Mouse (Mus musculus) hindbrain, embryonic 16.5 days (tissue): ENCODE results near the gene A630001G21Rik. TPM values are rescaled to one million over a fixed set of nuclear protein-coding genes. Genes with fewer than 3 reads are reported as not detected.

ENCODE experiments used
- ATAC-seq: fragments of 200-750 bp; cut with Nextera tagmentation; 2 replicates; pipeline ENCODE4 v1.8.0; 2017; ENCODE audit warnings: moderate TSS enrichment, moderate library complexity
- H3K27ac ChIP-seq: fragments of 300-500 bp; sonication (generic); 2 replicates; pipeline ENCODE4 v1.5.1; 2014; ENCODE audit warnings: low read depth, mild to moderate bottlenecking, control low read depth, low read length, moderate library complexity
- H3K27me3 ChIP-seq: fragments of 300-500 bp; sonication (generic); replicated peaks from 2 replicates; pipeline ENCODE4 v1.6.1; 2014; ENCODE audit warnings: low read length; ENCODE audit not compliant: control insufficient read depth, insufficient read depth
- H3K36me3 ChIP-seq: fragments of 300-500 bp; sonication (generic); 2 replicates; pipeline ENCODE4 v1.6.1; 2014; ENCODE audit warnings: mild to moderate bottlenecking, low read length, moderate library complexity, mixed read lengths; ENCODE audit not compliant: control insufficient read depth, insufficient read depth
- H3K4me1 ChIP-seq: fragments of 300-500 bp; sonication (generic); 2 replicates; pipeline ENCODE4 v1.6.1; 2014; ENCODE audit warnings: low read depth, low read length; ENCODE audit not compliant: control insufficient read depth, insufficient read depth
- H3K4me2 ChIP-seq: fragments of 300-500 bp; sonication (generic); 2 replicates; pipeline ENCODE4 v1.6.1; 2014; ENCODE audit warnings: mild to moderate bottlenecking, low read length, control low read depth, moderate library complexity
- H3K4me3 ChIP-seq: fragments of 300-500 bp; sonication (generic); 2 replicates; pipeline ENCODE4 v1.5.1; 2014; ENCODE audit warnings: mild to moderate bottlenecking, low read length, control low read depth, moderate library complexity
- H3K9ac ChIP-seq: fragments of 300-500 bp; sonication (generic); 2 replicates; pipeline ENCODE4 v1.6.1; 2014; ENCODE audit warnings: low read depth, mild to moderate bottlenecking, control low read depth, low read length, moderate library complexity
- H3K9me3 ChIP-seq: fragments of 300-500 bp; sonication (generic); 2 replicates; pipeline ENCODE4 v1.6.1; 2014; ENCODE audit warnings: mild to moderate bottlenecking, low read length, moderate library complexity; ENCODE audit not compliant: control insufficient read depth
- WGBS: fragments of 180-500 bp; shearing (Covaris S2); extraction: QIAGEN DNeasy Blood & Tissue Kit; methylation state at CpG from one replicate; pipeline ENCODE4 v1.1.7; 2014; 5-methylcytosine and 5-hydroxymethylcytosine counted together
- polyA plus RNA-seq: library from polyadenylated mRNA; unstranded; fragments of >200 nt; fragmentation: Nextera tagmentation; extraction: Ambion mirVana; gene quantifications from 2 replicates; pipeline ENCODE4 v1.2.1, GENCODE M21; 2015

The A630001G21Rik gene
- polyA plus RNA-seq, 1 experiment from 2014 or later, result 0.29 TPM

DNA sequence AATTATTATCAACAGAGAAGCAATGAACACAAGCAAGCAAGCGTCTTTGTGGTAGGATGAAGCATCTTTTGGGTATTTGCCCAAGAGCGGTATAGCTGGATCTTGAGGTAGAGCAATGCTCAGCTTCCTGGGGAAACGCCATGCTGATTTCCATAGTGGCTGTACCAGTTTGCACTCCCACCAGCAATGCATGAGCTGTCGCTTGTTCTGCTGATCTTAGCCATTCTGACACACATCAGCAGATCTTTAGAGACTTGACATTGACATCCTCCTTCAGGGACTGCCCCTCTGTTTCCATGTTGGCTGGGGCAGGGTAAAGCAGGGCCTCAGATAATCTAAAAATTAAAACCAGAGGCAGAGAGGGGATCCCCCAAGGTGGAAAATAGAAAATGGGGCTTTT is 16.8 kb downstream of the A630001G21Rik start:
- 90% methylated on average over 4 of the region's 4 CpGs for WGBS

GRCm38 (mm10) chr1:85758969-85759293 is 19.5 kb downstream of the A630001G21Rik start:
- Histone ChIP-seq H3K27me3 (no peaks in the 10 kb centered on the region), H3K4me3 (no peak overlapping the region), H3K9ac (no peak overlapping the region), H3K9me3 (no peaks in the 10 kb centered on the region), H3K4me2 (no peak overlapping the region), H3K4me1 (no peaks in the 10 kb centered on the region), H3K27ac (no peak overlapping the region), H3K36me3 (no peaks in the 10 kb centered on the region)
- WGBS, result 6% methylated on average over 1 of the region's 1 CpGs
- no peak for ATAC-seq

More for the DNA sequence above, 16.8 kb downstream of the A630001G21Rik start:
- H3K4me3 ChIP-seq, result no peak overlapping the region
- H3K27me3 ChIP-seq, result no peaks in the 10 kb centered on the region
- no peak overlapping the region for H3K27ac ChIP-seq
- no peaks in the 10 kb centered on the region for H3K36me3 ChIP-seq
- no peak overlapping the region for H3K9ac ChIP-seq
- H3K4me2 ChIP-seq, result no peak overlapping the region
- ATAC-seq, result no peak
- H3K9me3 ChIP-seq, result no peaks in the 10 kb centered on the region
- H3K4me1 ChIP-seq, result no peaks in the 10 kb centered on the region

DNA sequence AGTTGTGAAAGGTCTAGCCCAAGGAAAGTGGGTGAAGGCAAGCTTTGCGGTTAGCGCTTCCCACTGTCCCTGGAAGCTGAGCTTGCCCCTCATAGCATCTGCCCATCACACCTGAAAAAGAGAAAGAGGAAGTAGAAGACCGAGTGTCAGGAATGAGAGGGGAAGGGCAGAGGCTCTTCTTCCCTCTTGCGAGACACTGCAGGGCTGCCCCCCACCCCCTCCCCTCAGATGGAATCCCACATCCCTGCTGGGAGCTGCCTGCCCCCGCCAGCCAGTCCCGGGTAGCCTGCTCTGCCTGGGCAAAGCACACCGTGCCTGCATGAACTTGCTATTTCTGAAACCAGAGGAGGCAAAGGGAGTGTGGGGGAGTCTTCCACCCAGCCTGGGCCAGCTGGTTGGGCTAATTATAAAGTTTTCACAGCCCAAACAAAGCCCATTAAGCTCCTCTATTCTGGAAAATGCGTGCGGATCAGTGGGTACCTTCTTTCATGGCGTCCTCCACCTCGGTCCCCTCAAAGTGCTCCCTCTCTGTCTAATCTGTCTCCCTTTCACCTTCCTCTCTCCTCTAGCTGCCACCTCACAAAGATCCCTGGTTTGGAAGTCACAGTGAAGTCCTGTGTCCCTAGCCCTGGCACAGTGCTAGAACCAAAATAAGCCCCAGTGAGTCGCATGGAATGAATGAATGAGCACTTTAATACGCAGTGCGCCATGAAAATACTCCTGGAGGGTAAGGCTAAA is 20.0 kb downstream of the A630001G21Rik start:
- no peaks in the 10 kb centered on the region for H3K9me3 ChIP-seq
- no peaks in the 10 kb centered on the region for H3K27me3 ChIP-seq
- H3K4me3 ChIP-seq, result no peak overlapping the region
- no peaks in the 10 kb centered on the region for H3K4me1 ChIP-seq
- H3K27ac ChIP-seq, result no peak overlapping the region
- no peak for ATAC-seq
- H3K36me3 ChIP-seq, result no peaks in the 10 kb centered on the region
- no peak overlapping the region for H3K4me2 ChIP-seq
- H3K9ac ChIP-seq, result no peak overlapping the region
- WGBS, result 35% methylated on average over 12 of the region's 14 CpGs

GRCm38 (mm10) chr1:85757531-85758230 is 20.8 kb downstream of the A630001G21Rik start:
- Histone ChIP-seq H3K4me3 (no peak overlapping the region), H3K27ac (no peak overlapping the region), H3K9me3 (no peaks in the 10 kb centered on the region), H3K4me2 (no peak overlapping the region), H3K9ac (no peak overlapping the region), H3K36me3 (no peaks in the 10 kb centered on the region), H3K4me1 (no peaks in the 10 kb centered on the region), H3K27me3 (no peaks in the 10 kb centered on the region)
- no peak for ATAC-seq
- WGBS, result 85% methylated on average over 6 of the region's 6 CpGs

GRCm38 (mm10) chr1:85751932-85752680 is 26.3 kb downstream of the A630001G21Rik start:
- 86% methylated on average over 11 of the region's 11 CpGs for WGBS
- Histone ChIP-seq H3K4me2 (no peak overlapping the region), H3K36me3 (no peaks in the 10 kb centered on the region), H3K27me3 (no peaks in the 10 kb centered on the region), H3K27ac (no peak overlapping the region), H3K4me3 (no peak overlapping the region), H3K9ac (no peak overlapping the region), H3K9me3 (no peaks in the 10 kb centered on the region), H3K4me1 (no peaks in the 10 kb centered on the region)
- ATAC-seq, result no peak

DNA sequence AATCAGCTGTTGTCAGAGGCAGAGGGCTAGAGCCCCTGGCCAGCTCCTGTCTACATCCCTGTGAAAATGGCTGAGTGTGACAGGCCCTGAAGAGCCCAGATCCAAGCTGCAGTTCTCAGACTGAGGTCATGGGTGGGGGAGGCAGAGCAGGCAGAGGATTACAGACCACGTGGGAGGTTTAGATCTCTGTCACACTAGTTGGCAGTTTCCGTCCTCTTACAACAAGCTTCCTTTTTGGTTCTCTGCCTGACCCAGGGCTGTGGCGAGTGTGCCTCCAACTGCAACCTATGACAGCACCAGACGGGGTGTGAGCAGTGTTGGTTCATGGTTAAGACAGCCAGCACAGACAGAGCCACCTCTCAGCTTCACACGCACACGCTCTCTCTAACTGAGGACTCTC is 26.9 kb downstream of the A630001G21Rik start:
- peak; percentile 56; the same call in 1 of the 2 replicates for ATAC-seq
- Histone ChIP-seq H3K9me3 (no peaks in the 10 kb centered on the region), H3K4me3 (no peak overlapping the region), H3K4me2 (no peak overlapping the region), H3K27me3 (no peaks in the 10 kb centered on the region), H3K27ac (no peak overlapping the region), H3K4me1 (no peaks in the 10 kb centered on the region), H3K9ac (no peak overlapping the region), H3K36me3 (no peaks in the 10 kb centered on the region)
- 65% methylated on average over 6 of the region's 6 CpGs for WGBS

DNA sequence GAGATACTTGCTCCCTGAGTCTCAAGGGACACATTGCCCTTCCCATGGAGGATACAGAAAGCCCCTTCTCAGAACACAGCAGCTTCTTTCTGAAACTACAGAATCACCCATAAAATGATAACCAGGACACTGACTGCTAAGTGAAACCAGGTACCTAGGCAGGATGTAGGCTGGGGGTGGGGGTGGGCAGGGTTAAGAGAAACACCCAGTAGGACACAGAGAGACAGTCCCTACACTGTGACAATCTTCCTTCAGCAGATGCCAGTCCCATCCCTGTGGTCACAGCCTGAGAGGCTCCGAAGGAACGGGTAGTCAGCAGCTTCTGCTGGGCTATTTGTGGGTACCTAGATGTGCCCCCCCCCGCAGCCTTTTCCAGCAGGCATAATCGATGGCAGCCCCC is 27.8 kb downstream of the A630001G21Rik start:
- no peak overlapping the region for H3K4me3 ChIP-seq
- H3K36me3 ChIP-seq, result no peaks in the 10 kb centered on the region
- WGBS, result 86% methylated on average over 4 of the region's 4 CpGs
- no peaks in the 10 kb centered on the region for H3K4me1 ChIP-seq
- no peak overlapping the region for H3K4me2 ChIP-seq
- no peak overlapping the region for H3K9ac ChIP-seq
- no peaks in the 10 kb centered on the region for H3K9me3 ChIP-seq
- no peak overlapping the region for H3K27ac ChIP-seq
- H3K27me3 ChIP-seq, result no peaks in the 10 kb centered on the region
- ATAC-seq, result no peak

DNA sequence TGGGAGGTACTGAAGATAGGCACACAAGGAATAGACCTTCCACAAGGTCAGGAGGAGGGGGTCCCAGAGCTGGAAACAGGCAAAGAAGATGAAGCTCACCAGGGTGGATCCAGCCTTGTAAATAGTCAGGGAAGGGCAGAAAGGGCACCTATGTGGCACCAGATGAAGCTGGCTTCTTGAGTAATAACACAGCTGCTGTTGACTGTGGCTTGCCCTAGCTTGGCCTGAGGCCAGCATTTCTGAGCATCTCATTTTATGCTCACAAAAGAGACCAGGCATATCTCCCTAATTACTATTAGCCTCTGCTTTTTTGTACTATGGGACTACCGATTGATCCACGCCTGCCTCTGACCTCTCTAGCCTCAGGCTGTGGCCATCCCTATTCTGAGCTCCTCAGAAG is 28.6 kb downstream of the A630001G21Rik start:
- H3K27me3 ChIP-seq, result no peaks in the 10 kb centered on the region
- H3K9ac ChIP-seq, result no peak overlapping the region
- 54% methylated on average over 2 of the region's 2 CpGs for WGBS
- no peaks in the 10 kb centered on the region for H3K4me1 ChIP-seq
- no peak overlapping the region for H3K4me3 ChIP-seq
- H3K4me2 ChIP-seq, result no peak overlapping the region
- no peaks in the 10 kb centered on the region for H3K36me3 ChIP-seq
- no peaks in the 10 kb centered on the region for H3K9me3 ChIP-seq
- H3K27ac ChIP-seq, result no peak overlapping the region
- no peak for ATAC-seq

GRCm38 (mm10) chr1:85746511-85746910 is 31.9 kb downstream of the A630001G21Rik start:
- H3K36me3 ChIP-seq, result no peaks in the 10 kb centered on the region
- no peaks in the 10 kb centered on the region for H3K9me3 ChIP-seq
- WGBS, result 90% methylated on average over 5 of the region's 5 CpGs
- no peaks in the 10 kb centered on the region for H3K27me3 ChIP-seq
- no peak overlapping the region for H3K4me2 ChIP-seq
- H3K4me1 ChIP-seq, result peaks cover 4% of the 10 kb centered on the region
- no peak overlapping the region for H3K9ac ChIP-seq
- no peak overlapping the region for H3K4me3 ChIP-seq
- no peak for ATAC-seq
- H3K27ac ChIP-seq, result no peak overlapping the region
